Mouse (Mus musculus) bone marrow macrophage, adult 2 months (primary cell): ENCODE measurements at regions not wholly inside any gene's neighbourhood (a gene's known extent, or its start where the extent isn't known, plus 50 kb on each side); places are given as distances from the start of the nearest gene placed in this dataset.

ENCODE experiments used
- CTCF ChIP-seq: IDR thresholded peaks from 2 replicates; pipeline ENCODE4 v1.5.1; 2012; ENCODE audit warnings: low read depth, mild to moderate bottlenecking, low read length, moderate library complexity
- POLR2A ChIP-seq: IDR thresholded peaks from 2 replicates; pipeline ENCODE4 v1.6.1; 2012; ENCODE audit warnings: mild to moderate bottlenecking, low read depth, low read length, borderline replicate concordance

GRCm38 (mm10) chr1:137584696-137585095 lies 590.8 kb downstream of the Ptprc start:
- TF ChIP-seq POLR2A (no peak), CTCF (no peak)
